Mouse (Mus musculus): Measurements from ENCODE around the gene Nol3. TPM values are rescaled to one million over a fixed set of nuclear protein-coding genes. Genes with fewer than 3 reads are reported as not detected.

The Nol3 gene
- total and polyA plus RNA-seq, 3 experiments, result 0.63 to 0.89 TPM; not detected in 1

DNA sequence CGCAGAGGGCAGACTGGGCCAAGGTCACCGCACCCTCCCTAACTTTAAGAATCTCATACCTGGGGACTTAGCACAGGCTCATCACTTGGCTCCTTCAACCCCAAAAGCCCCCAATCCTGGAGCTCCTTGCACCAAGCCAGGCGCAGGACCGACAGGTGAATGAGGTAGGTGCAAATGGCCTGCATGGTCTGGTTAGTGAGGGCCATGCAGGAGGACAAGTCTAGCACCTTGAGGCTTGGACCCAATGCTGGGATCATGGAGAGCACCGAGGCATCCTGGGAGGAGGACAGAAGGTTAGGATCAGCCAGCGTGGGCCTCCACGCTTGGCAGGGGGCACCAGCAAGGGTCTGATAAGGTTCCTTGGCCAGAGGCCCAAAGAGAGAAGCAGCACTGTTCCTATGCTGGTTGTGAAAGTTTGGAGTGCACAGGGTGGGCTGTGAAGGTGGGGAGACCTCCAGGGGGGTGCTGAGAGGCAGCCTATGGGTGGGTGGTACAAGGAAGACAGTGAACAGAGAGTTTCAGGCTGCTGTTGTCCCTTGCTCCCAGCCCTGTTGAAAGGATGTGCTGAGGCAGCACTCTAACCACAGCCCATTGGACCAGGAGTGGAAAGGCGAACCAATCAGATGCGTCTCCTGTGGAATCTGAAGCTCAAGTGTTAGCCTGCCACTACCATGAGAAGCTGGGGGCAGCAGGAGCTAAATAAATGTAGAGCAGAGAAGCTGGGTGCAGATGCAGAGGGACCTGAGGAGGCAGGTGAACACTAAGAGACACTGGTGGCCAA is 37.9 kb downstream of the Nol3 start:
- H3K36me3 ChIP-seq (ENCODE audit: control insufficient read depth in 1 of 2, insufficient read depth in 2 of 2, low read length in 2 of 2), result peaks cover 0 to 24% of the 10 kb centered on the region in 2 experiments; a peak in 2 of 4 replicates

DNA sequence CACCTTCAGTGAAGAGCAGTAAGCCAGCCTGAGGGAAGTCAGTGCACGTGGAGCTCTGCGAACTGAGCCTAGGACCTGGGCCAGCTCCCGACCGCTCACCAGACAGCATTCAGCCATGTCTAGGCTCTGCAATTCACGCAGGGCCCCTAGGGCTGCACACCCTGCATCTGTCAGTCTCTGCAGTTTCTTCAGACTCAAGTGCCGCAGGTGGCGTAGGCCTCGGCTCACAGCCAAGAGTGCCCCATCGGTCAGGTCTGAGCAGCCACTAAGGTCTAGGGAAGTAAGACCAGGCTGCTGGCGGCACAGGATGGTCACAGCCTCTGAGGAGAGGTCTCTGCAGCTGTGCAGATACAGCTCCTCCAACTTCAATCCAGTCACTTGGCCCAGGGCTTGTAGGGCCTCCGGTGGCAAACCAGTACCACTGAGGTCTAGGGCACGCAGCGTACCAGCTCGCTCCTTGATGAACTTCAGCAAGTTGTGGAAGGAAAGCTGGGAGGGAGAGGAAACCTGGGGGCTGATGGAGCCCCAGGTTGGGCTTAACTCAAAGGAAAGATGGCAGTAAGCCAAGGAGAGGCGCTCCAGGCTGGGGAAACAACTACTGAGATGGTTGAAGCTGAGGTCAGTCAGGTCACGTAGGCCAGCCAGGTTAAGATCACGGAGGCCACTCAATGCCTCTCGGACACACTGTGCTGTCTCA is 39.3 kb downstream of the Nol3 start:
- Histone ChIP-seq H3K36me3 (ENCODE audit: control insufficient read depth in 1 of 2, insufficient read depth in 2 of 2, low read length in 2 of 2) (peaks cover 0 to 26% of the 10 kb centered on the region in 2 experiments; a peak in 2 of 4 replicates), H3K27ac (ENCODE audit: control insufficient read depth, low read depth, low read length) (no peak overlapping the region), H3K27me3 (ENCODE audit: control insufficient read depth in 1 of 2, insufficient read depth in 2 of 2, low read length in 2 of 2) (no peaks in the 10 kb centered on the region), H3K9me3 (replicated peaks; ENCODE audit: insufficient read depth, low read length) (no peaks in the 10 kb centered on the region), H3K9ac (ENCODE audit: control insufficient read depth, low read depth, low read length, poor library complexity, severe bottlenecking) (no peak overlapping the region), H3K79me2 (ENCODE audit: control insufficient read depth, insufficient read depth, low read length, poor library complexity) (no peaks in the 10 kb centered on the region), H3K4me3 (ENCODE audit: control insufficient read depth in 1 of 2, insufficient read depth in 1 of 2, low read depth in 2 of 2, low read length in 2 of 2) (no peak overlapping the region), H3K4me1 (ENCODE audit: control insufficient read depth in 1 of 2, insufficient read depth in 2 of 2, low read length in 2 of 2) (peaks cover 22 to 32% of the 10 kb centered on the region in 2 experiments)
- TF ChIP-seq MYC (IDR thresholded peaks at IDR 0.05; ENCODE audit: low read depth, low read length) (no peak), MYB (IDR thresholded peaks at IDR 0.05; ENCODE audit: low read depth, low read length) (no peak), MAZ (IDR thresholded peaks at IDR 0.05; ENCODE audit: low read depth, low read length) (no peak), CHD1 (IDR thresholded peaks at IDR 0.05; ENCODE audit: low read depth, low read length) (no peak), TBP (IDR thresholded peaks at IDR 0.05; ENCODE audit: low read depth, low read length) (no peak), ETS1 (IDR thresholded peaks at IDR 0.05; ENCODE audit: low read depth, low read length) (no peak), SIN3A (IDR thresholded peaks at IDR 0.05; ENCODE audit: low read length) (no peak), RCOR1 (IDR thresholded peaks at IDR 0.05; ENCODE audit: low read depth, low read length) (no peak), ZMIZ1 (IDR thresholded peaks at IDR 0.05; ENCODE audit: low read depth, low read length) (no peak), MAFK (IDR thresholded peaks at IDR 0.05; ENCODE audit: borderline replicate concordance, low read depth, low read length) (no peak), ZC3H11A (IDR thresholded peaks at IDR 0.05; ENCODE audit: low read depth, low read length) (no peak), JUND (IDR thresholded peaks at IDR 0.05; ENCODE audit: low read depth, low read length) (no peak), POLR2AphosphoS5 (IDR thresholded peaks at IDR 0.05; ENCODE audit: borderline replicate concordance, low read depth, low read length) (no peak), MXI1 (IDR thresholded peaks at IDR 0.05; ENCODE audit: low read depth, low read length) (no peak), CHD2 (IDR thresholded peaks at IDR 0.05; ENCODE audit: low read length) (no peak)
- DNase-seq (ENCODE audit: low read depth, low spot score), result no peak

More for the DNA sequence above, 37.9 kb downstream of the Nol3 start:
- Histone ChIP-seq H3K27me3 (ENCODE audit: control insufficient read depth in 1 of 2, insufficient read depth in 2 of 2, low read length in 2 of 2) (no peaks in the 10 kb centered on the region), H3K4me3 (ENCODE audit: control insufficient read depth in 1 of 2, insufficient read depth in 1 of 2, low read depth in 2 of 2, low read length in 2 of 2) (no peak overlapping the region), H3K4me1 (ENCODE audit: control insufficient read depth in 1 of 2, insufficient read depth in 2 of 2, low read length in 2 of 2) (peaks cover 22 to 28% of the 10 kb centered on the region in 2 experiments), H3K9ac (ENCODE audit: control insufficient read depth, low read depth, low read length, poor library complexity, severe bottlenecking) (peak overlapping the region; percentile 12; the same call in 1 of the 2 replicates), H3K79me2 (ENCODE audit: control insufficient read depth, insufficient read depth, low read length, poor library complexity) (no peaks in the 10 kb centered on the region), H3K9me3 (replicated peaks; ENCODE audit: insufficient read depth, low read length) (no peaks in the 10 kb centered on the region), H3K27ac (ENCODE audit: control insufficient read depth, low read depth, low read length) (peak overlapping the region; percentile 26; the same call in 1 of the 2 replicates)
- TF ChIP-seq EP300 (IDR thresholded peaks at IDR 0.05; ENCODE audit: low read depth in 1 of 2, low read length in 2 of 2) (peak in 1 of 2 experiments; percentile 29; a peak in 1 of 4 replicates), HCFC1 (IDR thresholded peaks at IDR 0.05; ENCODE audit: low read depth, low read length) (no peak), GATA1 (IDR thresholded peaks at IDR 0.05; ENCODE audit: low read depth, low read length) (0 out of 2 replicates have a peak, but pooled peaks have one; percentile 21), POLR2A (IDR thresholded peaks at IDR 0.05; ENCODE audit: control insufficient read depth in 1 of 2, insufficient read depth in 1 of 2, low read depth in 1 of 2, low read length in 2 of 2, poor library complexity in 1 of 2) (no peak), TBP (IDR thresholded peaks at IDR 0.05; ENCODE audit: low read depth, low read length) (no peak), KAT2A (conservative IDR thresholded peaks at IDR 0.05; ENCODE audit: low read depth, low read length) (no peak), UBTF (IDR thresholded peaks at IDR 0.05; ENCODE audit: borderline replicate concordance, insufficient read depth, low read depth, low read length) (no peak), MAX (IDR thresholded peaks at IDR 0.05; ENCODE audit: low read length) (no peak), RCOR1 (IDR thresholded peaks at IDR 0.05; ENCODE audit: low read depth, low read length) (no peak), E2F4 (IDR thresholded peaks at IDR 0.05; ENCODE audit: borderline replicate concordance, low read depth, low read length) (no peak), CTCF (IDR thresholded peaks at IDR 0.05 in 2 of 3, conservative IDR thresholded peaks at IDR 0.05 in 1 of 3; ENCODE audit: control insufficient read depth in 1 of 3, insufficient read depth in 1 of 3, low read depth in 2 of 3, low read length in 3 of 3, poor library complexity in 1 of 3, severe bottlenecking in 1 of 3) (no peak), MXI1 (IDR thresholded peaks at IDR 0.05; ENCODE audit: low read depth, low read length) (no peak), ELF1 (IDR thresholded peaks at IDR 0.05; ENCODE audit: low read depth, low read length) (no peak), USF1 (IDR thresholded peaks at IDR 0.05; ENCODE audit: low read depth, low read length) (no peak), MAFK (IDR thresholded peaks at IDR 0.05; ENCODE audit: borderline replicate concordance, low read depth, low read length) (peak; percentile 66; the same call in 1 of the 2 replicates), CHD1 (IDR thresholded peaks at IDR 0.05; ENCODE audit: low read depth, low read length) (no peak), TCF12 (IDR thresholded peaks at IDR 0.05; ENCODE audit: low read depth, low read length) (no peak), ZMIZ1 (IDR thresholded peaks at IDR 0.05; ENCODE audit: low read depth, low read length) (no peak), POLR2AphosphoS2 (IDR thresholded peaks at IDR 0.05; ENCODE audit: low read length) (peak; percentile 45), ETS1 (IDR thresholded peaks at IDR 0.05; ENCODE audit: low read depth, low read length) (no peak), MEF2A (IDR thresholded peaks at IDR 0.05; ENCODE audit: extremely low read depth, insufficient replicate concordance, low read depth, low read length, poor library complexity, severe bottlenecking) (no peak), USF2 (IDR thresholded peaks at IDR 0.05; ENCODE audit: borderline replicate concordance in 1 of 2, insufficient read depth in 1 of 2, low read depth in 1 of 2, low read length in 2 of 2) (no peak), SIN3A (IDR thresholded peaks at IDR 0.05; ENCODE audit: low read length) (0 out of 2 replicates have a peak, but pooled peaks have one; percentile 22), TAL1 (IDR thresholded peaks at IDR 0.05; ENCODE audit: low read length) (no peak), POLR2AphosphoS5 (IDR thresholded peaks at IDR 0.05; ENCODE audit: borderline replicate concordance, low read depth, low read length) (no peak)
- peak; percentile 52 for DNase-seq (ENCODE audit: low read depth, low spot score)
